Mouse (Mus musculus) embryonic facial prominence, embryonic 15.5 days (tissue): Measurements from ENCODE around the gene Lcor. TPM values are rescaled to one million over a fixed set of nuclear protein-coding genes. Genes with fewer than 3 reads are reported as not detected.

ENCODE experiments used
- ATAC-seq: fragments of 200-750 bp; cut with Nextera tagmentation; 2 replicates; pipeline ENCODE4 v1.8.0; 2017; ENCODE audit warnings: low read depth, moderate TSS enrichment; ENCODE audit not compliant: insufficient number of reproducible peaks, low FRiP score, low TSS enrichment
- H3K27ac ChIP-seq: fragments of 300-500 bp; sonication (generic); replicated peaks from 2 replicates; pipeline ENCODE4 v1.5.1; 2015; ENCODE audit warnings: mild to moderate bottlenecking, inconsistent platforms
- H3K27me3 ChIP-seq: fragments of 300-500 bp; sonication (generic); 2 replicates; pipeline ENCODE4 v1.6.1; 2015; ENCODE audit warnings: inconsistent platforms
- H3K36me3 ChIP-seq: fragments of 300-500 bp; sonication (generic); 2 replicates; pipeline ENCODE4 v1.6.1; 2015; ENCODE audit warnings: mild to moderate bottlenecking, inconsistent platforms
- H3K4me1 ChIP-seq: fragments of 300-500 bp; sonication (generic); 2 replicates; pipeline ENCODE4 v1.6.1; 2015; ENCODE audit warnings: inconsistent platforms
- H3K4me2 ChIP-seq: fragments of 300-500 bp; sonication (generic); replicated peaks from 2 replicates; pipeline ENCODE4 v1.6.1; 2015; ENCODE audit warnings: mild to moderate bottlenecking, inconsistent platforms
- H3K4me3 ChIP-seq: fragments of 300-500 bp; sonication (generic); replicated peaks from 2 replicates; pipeline ENCODE4 v1.5.1; 2015; ENCODE audit warnings: mild to moderate bottlenecking, inconsistent platforms
- H3K9ac ChIP-seq: fragments of 300-500 bp; sonication (generic); 2 replicates; pipeline ENCODE4 v1.6.1; 2015; ENCODE audit warnings: inconsistent platforms
- H3K9me3 ChIP-seq: fragments of 300-500 bp; sonication (generic); replicated peaks from 2 replicates; pipeline ENCODE4 v1.6.1; 2016; ENCODE audit warnings: inconsistent platforms
- WGBS: fragments of 180-500 bp; shearing (Covaris S2); methylation state at CpG from one replicate; pipeline ENCODE4 v1.1.7; 2015; 5-methylcytosine and 5-hydroxymethylcytosine counted together
- microRNA-seq: library from miRNA; unstranded; fragments of <30 nt; microRNA quantifications from one replicate; pipeline ENCODE4, GENCODE M21; 2016; ENCODE audit warnings: borderline number of aligned reads
- polyA plus RNA-seq: library from polyadenylated mRNA; unstranded; fragments of >200 nt; fragmentation: Nextera tagmentation; extraction: Ambion mirVana; gene quantifications from 2 replicates; pipeline ENCODE4 v1.2.1, GENCODE M21; 2015

Lcor gene
- polyA plus RNA-seq, 1 experiment from 2014 or later: 10.0 TPM

DNA sequence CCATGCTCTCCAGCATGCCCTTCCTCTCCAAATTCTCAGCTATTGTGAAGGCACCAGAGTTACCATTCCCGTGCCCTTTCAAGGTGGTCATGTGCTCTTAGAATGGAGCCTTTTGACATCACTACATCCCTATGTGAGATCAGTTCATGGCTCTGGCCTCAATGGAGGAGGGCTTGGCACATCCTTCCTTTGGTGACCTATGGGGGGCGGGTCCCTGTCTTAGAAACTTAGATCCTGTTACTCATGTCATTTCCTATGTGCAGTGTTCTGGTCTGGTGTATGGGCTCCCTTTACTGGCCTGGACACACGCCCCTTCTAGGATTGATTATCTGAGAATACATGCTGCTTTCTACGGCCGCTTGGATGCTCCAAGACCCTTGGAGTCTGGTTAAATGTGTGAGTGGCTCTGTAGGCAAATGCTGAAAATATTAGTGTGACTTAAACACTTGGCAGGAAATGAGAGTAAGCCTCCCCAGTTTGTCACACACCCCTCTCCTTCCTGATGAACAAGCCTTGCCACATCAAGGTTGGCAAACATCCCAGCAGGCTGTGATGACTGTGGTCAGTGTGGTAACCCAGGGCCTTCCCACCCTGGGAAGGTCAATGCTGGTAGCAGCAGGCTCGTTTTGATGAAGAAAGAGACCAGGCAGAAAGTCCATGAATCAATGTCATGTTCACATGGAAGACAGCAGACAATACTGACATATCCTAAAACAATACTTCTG is 114.9 kb downstream of the Lcor start:
- no peak overlapping the region for H3K27ac ChIP-seq
- H3K9me3 ChIP-seq: no peaks in the 10 kb centered on the region
- no peaks in the 10 kb centered on the region for H3K36me3 ChIP-seq
- no peak for ATAC-seq
- 0 out of 2 replicates have a peak, but pooled peaks cover 6% of the 10 kb centered on the region for H3K4me1 ChIP-seq
- H3K9ac ChIP-seq: no peak overlapping the region
- no peak overlapping the region for H3K4me3 ChIP-seq
- WGBS: 84% methylated on average over 6 of the region's 6 CpGs
- H3K4me2 ChIP-seq: no peak overlapping the region
- H3K27me3 ChIP-seq: no peaks in the 10 kb centered on the region

DNA sequence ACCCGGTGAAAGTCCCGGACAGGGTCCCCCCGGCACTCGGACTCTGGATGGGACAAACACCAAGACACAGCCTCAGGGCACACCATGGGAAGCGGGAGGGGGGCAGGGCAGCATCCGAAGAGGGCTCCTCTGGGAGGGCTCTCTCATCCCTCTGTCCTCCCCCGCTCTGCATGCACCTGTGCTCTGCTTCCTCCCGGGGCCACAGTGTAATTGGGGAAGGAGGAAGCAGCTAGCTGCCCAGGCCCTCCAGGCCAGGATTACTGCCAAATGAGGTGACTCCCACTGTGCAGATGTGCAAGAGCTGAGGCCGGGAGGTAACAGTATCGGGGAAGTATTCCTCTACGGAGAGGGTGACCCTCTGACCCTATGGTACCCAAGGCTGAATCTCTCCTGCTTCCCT is 118.2 kb downstream of the Lcor start:
- no peak overlapping the region for H3K4me2 ChIP-seq
- no peak for ATAC-seq
- H3K4me1 ChIP-seq: 0 out of 2 replicates have a peak, but pooled peaks cover 6% of the 10 kb centered on the region
- no peak overlapping the region for H3K9ac ChIP-seq
- H3K27me3 ChIP-seq: no peaks in the 10 kb centered on the region
- H3K4me3 ChIP-seq: no peak overlapping the region
- no peak overlapping the region for H3K27ac ChIP-seq
- H3K36me3 ChIP-seq: no peaks in the 10 kb centered on the region
- WGBS: 23% methylated on average over 11 of the region's 11 CpGs
- H3K9me3 ChIP-seq: no peaks in the 10 kb centered on the region

DNA sequence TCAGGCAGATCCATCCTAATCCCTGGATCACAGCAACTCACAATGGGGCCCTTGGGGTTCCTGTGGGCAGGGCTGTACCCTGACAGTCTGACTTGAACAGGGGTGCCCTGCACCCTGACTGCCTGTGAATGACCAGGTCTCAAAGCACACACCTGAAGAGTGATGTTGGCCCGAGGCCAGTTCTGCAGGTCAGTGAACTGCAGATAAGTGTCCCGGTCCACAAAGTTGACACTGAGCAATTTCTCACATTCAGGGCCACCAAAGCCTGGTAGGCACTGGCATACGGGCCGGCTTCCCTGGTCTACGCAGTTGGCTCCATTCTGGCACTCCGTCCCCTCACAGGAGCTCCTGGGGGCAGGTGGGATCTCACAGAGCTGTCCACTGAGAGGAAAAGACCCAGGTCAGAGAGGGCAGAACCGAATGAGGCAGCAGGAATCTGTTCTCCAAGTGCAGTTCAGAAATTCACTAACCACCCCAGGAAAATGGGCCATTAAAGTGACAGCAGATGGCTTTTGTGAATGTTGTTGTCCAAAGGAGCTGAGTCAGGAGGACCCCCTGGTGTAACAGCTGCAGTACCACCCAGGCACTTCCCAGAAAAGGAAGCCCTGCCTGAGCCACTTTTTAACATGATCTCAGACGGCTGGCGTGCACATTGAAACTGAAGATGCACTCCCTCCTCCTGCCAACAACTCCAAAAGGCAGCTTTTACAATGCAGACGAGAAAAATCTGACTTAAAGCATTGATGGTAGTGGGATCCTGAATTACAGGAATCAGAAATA is 124.0 kb downstream of the Lcor start:
- H3K4me3 ChIP-seq: no peak overlapping the region
- H3K4me2 ChIP-seq: no peak overlapping the region
- H3K4me1 ChIP-seq: no peaks in the 10 kb centered on the region
- WGBS: 63% methylated on average over 10 of the region's 10 CpGs
- no peaks in the 10 kb centered on the region for H3K27me3 ChIP-seq
- no peak overlapping the region for H3K9ac ChIP-seq
- H3K27ac ChIP-seq: no peak overlapping the region
- no peak for ATAC-seq
- no peaks in the 10 kb centered on the region for H3K36me3 ChIP-seq
- H3K9me3 ChIP-seq: no peaks in the 10 kb centered on the region

DNA sequence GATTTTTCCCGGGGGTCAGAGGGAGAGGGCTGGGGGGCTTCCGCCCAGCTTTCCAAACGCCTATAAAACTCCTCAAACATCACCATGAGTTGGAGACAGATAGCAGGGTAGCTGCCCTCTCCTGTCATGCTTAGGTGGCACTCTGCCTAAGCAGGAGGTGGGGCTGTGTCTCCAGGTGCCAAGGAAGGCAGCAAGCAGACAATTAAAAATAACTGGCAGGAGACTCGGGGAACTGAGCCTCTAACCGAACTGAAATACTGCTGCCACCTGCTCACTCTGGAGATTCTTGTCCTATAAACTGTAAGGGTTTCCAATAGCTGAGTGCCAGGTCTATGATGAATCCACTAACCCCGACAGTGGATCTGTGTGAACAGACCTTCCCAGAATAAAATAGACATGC is 129.2 kb downstream of the Lcor start:
- H3K27ac ChIP-seq: no peak overlapping the region
- no peaks in the 10 kb centered on the region for H3K9me3 ChIP-seq
- no peak overlapping the region for H3K4me3 ChIP-seq
- no peak for ATAC-seq
- H3K36me3 ChIP-seq: no peaks in the 10 kb centered on the region
- H3K27me3 ChIP-seq: peaks cover 17% of the 10 kb centered on the region
- no peak overlapping the region for H3K4me2 ChIP-seq
- H3K9ac ChIP-seq: no peak overlapping the region
- WGBS: 74% methylated on average over 6 of the region's 6 CpGs
- H3K4me1 ChIP-seq: peaks cover 15% of the 10 kb centered on the region; the same call in 1 of the 2 replicates

Small RNA genes within 50 kb of the gene (microRNA-seq; reads per million reads assigned to microRNA genes)
- gene Mir8091: not detected

Other genes with a start within 250 kb of the Lcor start
- 133 and 136 TPM in 2 replicates for gene Tm9sf3, start 218.6 kb upstream of the Lcor start, polyA plus RNA-seq
- 3.4 and 3.5 TPM in 2 replicates for gene Pik3ap1, start 97.5 kb upstream of the Lcor start, polyA plus RNA-seq
- gene Gm340, start 99.7 kb downstream of the Lcor start, polyA plus RNA-seq: 2.1 and 2.5 TPM in 2 replicates